Mouse (Mus musculus) CH12.LX (cell line): ENCODE results near the gene Golgb1. TPM values are rescaled to one million over a fixed set of nuclear protein-coding genes. Genes with fewer than 3 reads are reported as not detected.

Experiments
- DNase-seq: peaks from one replicate; pipeline ENCODE4 v3.0.0-alpha.2; 2013; ENCODE audit errors: extremely low read depth
- H3K27ac ChIP-seq: 2 replicates; pipeline ENCODE4 v1.5.1; 2012; ENCODE audit warnings: low read depth, mild to moderate bottlenecking, control low read depth, moderate library complexity; ENCODE audit not compliant: insufficient read depth
- H3K27me3 ChIP-seq: replicated peaks from 2 replicates; pipeline ENCODE3; 2012; ENCODE audit warnings: inconsistent platforms
- H3K36me3 ChIP-seq, 2 experiments: replicated peaks in 1 of 2; 2 replicates each; pipeline versions ENCODE3 to v1.6.1; 2012; ENCODE audit warnings: inconsistent platforms in 1 of 2, low read length in 1 of 2, mild to moderate bottlenecking in 1 of 2, mixed read lengths in 1 of 2, moderate library complexity in 1 of 2; ENCODE audit not compliant: control insufficient read depth in 1 of 2, insufficient read depth in 1 of 2
- H3K4me1 ChIP-seq, 2 experiments: 2 replicates each; pipeline ENCODE4 v1.6.1; 2012; ENCODE audit warnings: inconsistent platforms in 1 of 2, moderate library complexity in 1 of 2; ENCODE audit not compliant: insufficient read depth in 2 of 2, control insufficient read depth in 1 of 2
- H3K4me2 ChIP-seq: 2 replicates; pipeline ENCODE4 v1.6.1; 2012; ENCODE audit warnings: low read depth, mild to moderate bottlenecking, control low read depth; ENCODE audit not compliant: poor library complexity, insufficient read depth, severe bottlenecking
- H3K4me3 ChIP-seq, 3 experiments: fragments of 150-350 bp in 1 of 3; sonication (generic) in 1 of 3; replicated peaks in 1 of 3; 2 replicates each; pipeline versions ENCODE3 to v1.5.1; 2011 to 2012; ENCODE audit warnings: low read depth in 2 of 3, low read length in 2 of 3, mild to moderate bottlenecking in 2 of 3, moderate library complexity in 2 of 3, control low read depth in 1 of 3, improper control_type of control experiment in 1 of 3, inconsistent platforms in 1 of 3, mixed read lengths in 1 of 3; ENCODE audit not compliant: poor library complexity in 1 of 3
- H3K79me2 ChIP-seq: replicated peaks from 2 replicates; pipeline ENCODE4 v1.6.1; 2012; ENCODE audit warnings: mild to moderate bottlenecking, moderate library complexity; ENCODE audit not compliant: control insufficient read depth, poor library complexity, insufficient read depth, severe bottlenecking; ENCODE audit errors: extremely low read depth
- H3K9ac ChIP-seq: 2 replicates; pipeline ENCODE4 v1.6.1; 2012; ENCODE audit warnings: low read depth, mild to moderate bottlenecking, control low read depth, moderate library complexity; ENCODE audit not compliant: insufficient read depth
- H3K9me3 ChIP-seq: replicated peaks from 2 replicates; pipeline ENCODE3; 2012; ENCODE audit warnings: low read length, inconsistent platforms, mixed read lengths
- BHLHE40 ChIP-seq: IDR thresholded peaks from 2 replicates; pipeline ENCODE4 v1.6.1; 2011; ENCODE audit warnings: mild to moderate bottlenecking, low read depth, low read length, improper control_type of control experiment
- CHD1 ChIP-seq: IDR thresholded peaks from 2 replicates; pipeline ENCODE4 v1.6.1; 2012; ENCODE audit warnings: low read depth, low read length, improper control_type of control experiment, inconsistent platforms
- CHD2 ChIP-seq: IDR thresholded peaks from 2 replicates; pipeline ENCODE4 v1.6.1; 2011; ENCODE audit warnings: low read length, improper control_type of control experiment
- E2F4 ChIP-seq: IDR thresholded peaks from 2 replicates; pipeline ENCODE4 v1.6.1; 2011; ENCODE audit warnings: low read depth, low read length, improper control_type of control experiment; ENCODE audit not compliant: insufficient replicate concordance
- ELF1 ChIP-seq: IDR thresholded peaks from 2 replicates; pipeline ENCODE4 v1.6.1; 2014; ENCODE audit warnings: low read depth, mild to moderate bottlenecking, inconsistent platforms, low read length, improper control_type of control experiment
- EP300 ChIP-seq: IDR thresholded peaks from 2 replicates; pipeline ENCODE4 v1.6.1; 2011; ENCODE audit warnings: low read length, improper control_type of control experiment
- ETS1 ChIP-seq: conservative IDR thresholded peaks from 2 replicates; pipeline ENCODE4 v1.6.1; 2012; ENCODE audit warnings: low read depth, mild to moderate bottlenecking, inconsistent platforms, low read length, improper control_type of control experiment, moderate library complexity
- HCFC1 ChIP-seq: IDR thresholded peaks from 2 replicates; pipeline ENCODE4 v1.6.1; 2012; ENCODE audit warnings: low read depth, mild to moderate bottlenecking, inconsistent platforms, low read length, improper control_type of control experiment
- IRF4 ChIP-seq: IDR thresholded peaks from 2 replicates; pipeline ENCODE4 v1.6.1; 2014; ENCODE audit warnings: low read depth, mild to moderate bottlenecking, inconsistent platforms, low read length, improper control_type of control experiment
- JUN ChIP-seq: IDR thresholded peaks from 2 replicates; pipeline ENCODE4 v1.6.1; 2011; ENCODE audit warnings: low read depth, mild to moderate bottlenecking, low read length, improper control_type of control experiment, moderate library complexity; ENCODE audit not compliant: insufficient read depth
- JUND ChIP-seq: conservative IDR thresholded peaks from 2 replicates; pipeline ENCODE4 v1.6.1; 2011; ENCODE audit warnings: low read depth, low read length, improper control_type of control experiment
- KAT2A ChIP-seq: IDR thresholded peaks from 2 replicates; pipeline ENCODE4 v1.6.1; 2012; ENCODE audit warnings: low read length, improper control_type of control experiment, inconsistent platforms; ENCODE audit not compliant: insufficient replicate concordance
- MAX ChIP-seq: IDR thresholded peaks from 2 replicates; pipeline ENCODE4 v1.6.1; 2011; ENCODE audit warnings: low read length, improper control_type of control experiment
- MAZ ChIP-seq: IDR thresholded peaks from 2 replicates; pipeline ENCODE4 v1.6.1; 2012; ENCODE audit warnings: low read depth, mild to moderate bottlenecking, inconsistent platforms, low read length, improper control_type of control experiment, moderate library complexity
- MEF2A ChIP-seq: IDR thresholded peaks from 2 replicates; pipeline ENCODE4 v1.6.1; 2014; ENCODE audit warnings: low read depth, mild to moderate bottlenecking, inconsistent platforms, low read length, improper control_type of control experiment, borderline replicate concordance
- MXI1 ChIP-seq: IDR thresholded peaks from 2 replicates; pipeline ENCODE4 v1.6.1; 2011; ENCODE audit warnings: mild to moderate bottlenecking, low read depth, low read length, improper control_type of control experiment
- MYC ChIP-seq: IDR thresholded peaks from 2 replicates; pipeline ENCODE4 v1.6.1; 2011; ENCODE audit warnings: low read depth, mild to moderate bottlenecking, improper control_type of control experiment, low read length
- NELFE ChIP-seq: IDR thresholded peaks from 2 replicates; pipeline ENCODE4 v1.6.1; 2011; ENCODE audit warnings: low read depth, low read length, improper control_type of control experiment
- NRF1 ChIP-seq: IDR thresholded peaks from 2 replicates; pipeline ENCODE4 v1.6.1; 2014; ENCODE audit warnings: low read depth, mild to moderate bottlenecking, inconsistent platforms, low read length, improper control_type of control experiment, moderate library complexity
- PAX5 ChIP-seq: IDR thresholded peaks from 2 replicates; pipeline ENCODE4 v1.6.1; 2012; ENCODE audit warnings: low read length, inconsistent platforms, mixed read lengths
- POLR2A ChIP-seq: IDR thresholded peaks from 2 replicates; pipeline ENCODE4 v1.6.1; 2011; ENCODE audit warnings: low read depth, mild to moderate bottlenecking, improper control_type of control experiment, low read length
- POLR2AphosphoS2 ChIP-seq: IDR thresholded peaks from 2 replicates; pipeline ENCODE4 v1.6.1; 2011; ENCODE audit warnings: low read depth, low read length, improper control_type of control experiment
- RAD21 ChIP-seq: IDR thresholded peaks from 2 replicates; pipeline ENCODE4 v1.6.1; 2011; ENCODE audit warnings: low read depth, mild to moderate bottlenecking, low read length, improper control_type of control experiment, moderate library complexity
- RCOR1 ChIP-seq: conservative IDR thresholded peaks from 2 replicates; pipeline ENCODE4 v1.6.1; 2012; ENCODE audit warnings: low read depth, mild to moderate bottlenecking, inconsistent platforms, low read length, improper control_type of control experiment
- SIN3A ChIP-seq: IDR thresholded peaks from 2 replicates; pipeline ENCODE4 v1.6.1; 2012; ENCODE audit warnings: low read length, improper control_type of control experiment, inconsistent platforms
- SMC3 ChIP-seq: IDR thresholded peaks from 2 replicates; pipeline ENCODE4 v1.6.1; 2011; ENCODE audit warnings: low read depth, low read length, improper control_type of control experiment
- TBP ChIP-seq: conservative IDR thresholded peaks from 2 replicates; pipeline ENCODE4 v1.6.1; 2011; ENCODE audit warnings: low read depth, low read length, improper control_type of control experiment
- TCF12 ChIP-seq: IDR thresholded peaks from 2 replicates; pipeline ENCODE4 v1.6.1; 2014; ENCODE audit warnings: low read depth, mild to moderate bottlenecking, inconsistent platforms, low read length, improper control_type of control experiment
- USF1 ChIP-seq: IDR thresholded peaks from 2 replicates; pipeline ENCODE4 v1.6.1; 2014; ENCODE audit warnings: low read depth, mild to moderate bottlenecking, inconsistent platforms, low read length, improper control_type of control experiment
- USF2 ChIP-seq: conservative IDR thresholded peaks from 2 replicates; pipeline ENCODE4 v1.6.1; 2011; ENCODE audit warnings: low read depth, low read length, improper control_type of control experiment
- ZC3H11A ChIP-seq: IDR thresholded peaks from 2 replicates; pipeline ENCODE4 v1.6.1; 2012; ENCODE audit warnings: low read depth, mild to moderate bottlenecking, inconsistent platforms, low read length, improper control_type of control experiment
- ZKSCAN1 ChIP-seq: IDR thresholded peaks from 2 replicates; pipeline ENCODE4 v1.6.1; 2012; ENCODE audit warnings: low read depth, inconsistent platforms, low read length, improper control_type of control experiment, borderline replicate concordance
- ZNF384 ChIP-seq: IDR thresholded peaks from 2 replicates; pipeline ENCODE4 v1.6.1; 2012; ENCODE audit warnings: low read depth, low read length, improper control_type of control experiment, inconsistent platforms
- dilution Hi-C: fragments of 300-500 bp; cut with MboI; formaldehyde crosslinking; loops from 2 replicates; pipeline ENCODE4 v1.14.3; 2020; ENCODE audit warnings: low sequenced_read_pairs; ENCODE audit not compliant: extremely low pct_unique_long_range_greater_than_20kb, extremely low pct_ligation_motif_present
- in situ Hi-C: fragments of 300-500 bp; cut with MboI; formaldehyde crosslinking; loops from 3 replicates; pipeline ENCODE4 v1.14.3; 2019; ENCODE audit warnings: low sequenced_read_pairs, low pct_ligation_motif_present, low pct_unique_long_range_greater_than_20kb, mixed read lengths
- polyA plus RNA-seq: library from polyadenylated mRNA; unstranded; fragments of >175 nt; gene quantifications from 2 replicates; pipeline ENCODE4 v1.2.1, GENCODE M21; 2012; ENCODE audit warnings: low read depth; ENCODE audit not compliant: insufficient read length
- total RNA-seq, 2 experiments: library from RNA; depleted of rRNA; stranded (reverse); fragments of 300-350 nt in 1 of 2; fragments of >200 nt in 1 of 2; gene quantifications; 2 replicates each; pipeline ENCODE4 v1.2.3; 2012 to 2014

Gene Golgb1
- total and polyA plus RNA-seq, 3 experiments: 65.6 to 112 (median 96.8) TPM

GRCm38 (mm10) chr16:36934131-36934840 lies 59.3 kb downstream of the Golgb1 start (continued):
- peak; percentile 86 for TF ChIP-seq MAX
- TF ChIP-seq USF1: peak; percentile 88
- TF ChIP-seq MAZ: peak; percentile 88
- TF ChIP-seq ZNF384: peak; percentile 84
- TF ChIP-seq EP300: 0 out of 2 replicates have a peak, but pooled peaks have one; percentile 30
- TF ChIP-seq MXI1: no peak
- 0 out of 2 replicates have a peak, but pooled peaks have one; percentile 0 for TF ChIP-seq SIN3A
- peak; percentile 45; the same call in 1 of the 2 replicates for TF ChIP-seq ETS1
- peak; percentile 76 for TF ChIP-seq BHLHE40
- TF ChIP-seq TBP: peak; percentile 94
- TF ChIP-seq, all 38 proteins: peak for 25

- DNase-seq: peak; percentile 93
- dilution Hi-C loops (no loop called here), in situ Hi-C loops (no loop called here)
- Histone ChIP-seq H3K27ac (peak within 1 kb of the TSS; percentile 93), H3K27me3 (no peaks in the 10 kb centered on the region), H3K4me3 (peak within 1 kb of the TSS; percentile 70 to 89 (median 87)), H3K36me3 (peaks cover 52 to 68% of the 10 kb centered on the region in 2 experiments), H3K9me3 (no peaks in the 10 kb centered on the region), H3K4me1 (peaks cover 28 to 82% of the 10 kb centered on the region in 2 experiments), H3K4me2 (peak within 1 kb of the TSS; percentile 87), H3K9ac (peak within 1 kb of the TSS; percentile 94), H3K79me2 (peaks cover 44% of the 10 kb centered on the region)
- peak; percentile 46 for TF ChIP-seq SMC3
- TF ChIP-seq NRF1: no peak
- peak; percentile 54; the same call in 1 of the 2 replicates for TF ChIP-seq MAX
- TF ChIP-seq ZKSCAN1: no peak
- TF ChIP-seq ZNF384: no peak
- TF ChIP-seq MEF2A: peak; percentile 81
- peak; percentile 49 for TF ChIP-seq RAD21
- no peak for TF ChIP-seq JUN
- no peak for TF ChIP-seq E2F4
- no peak; the same call in 1 of the 2 replicates for TF ChIP-seq CHD2
- TF ChIP-seq POLR2A: peak; percentile 90
- no peak for TF ChIP-seq USF1
- 0 out of 2 replicates have a peak, but pooled peaks have one; percentile 52 for TF ChIP-seq KAT2A
- TF ChIP-seq NELFE: peak; percentile 85
- peak; percentile 60 for TF ChIP-seq MXI1
- peak; percentile 93 for TF ChIP-seq TCF12
- peak; percentile 94 for TF ChIP-seq TBP
- TF ChIP-seq MYC: peak; percentile 74; the same call in 1 of the 2 replicates
- TF ChIP-seq PAX5: no peak
- TF ChIP-seq CHD1: 0 out of 2 replicates have a peak, but pooled peaks have one; percentile 80
- TF ChIP-seq RCOR1: no peak
- TF ChIP-seq ELF1: peak; percentile 95
- TF ChIP-seq EP300: peak; percentile 86
- no peak for TF ChIP-seq POLR2AphosphoS2
- TF ChIP-seq ZC3H11A: no peak
- TF ChIP-seq IRF4: peak; percentile 92
- TF ChIP-seq USF2: no peak
- TF ChIP-seq HCFC1: peak; percentile 74
- no peak for TF ChIP-seq JUND
These were observed 60.1 kb downstream of the Golgb1 start, which contains the start of gene Hcls1 for GRCm38 (mm10) chr16:36934841-36935620. Gene Hcls1, plus strand, starts transcription at chr16:36934983.
